Mouse (Mus musculus) adrenal gland, adult 8-10 months (tissue): ENCODE data around the gene Cd96. TPM values are rescaled to one million over a fixed set of nuclear protein-coding genes. Genes with fewer than 3 reads are reported as not detected.

Source experiments
- DNase-seq: peaks from one replicate; pipeline ENCODE4 v3.0.0; 2022
- total RNA-seq, 4 experiments: library from RNA; stranded (reverse); gene quantifications; 2 replicates each; pipeline ENCODE4 v1.2.4; 2022

Cd96 gene
- total RNA-seq, 4 experiments from 2014 or later = 0.21 to 0.30 TPM; not detected in 2

- DNase-seq = no peak
Measured at GRCm38 (mm10) chr16:46033896-46034295, 86.2 kb downstream of the Cd96 start.

DNA sequence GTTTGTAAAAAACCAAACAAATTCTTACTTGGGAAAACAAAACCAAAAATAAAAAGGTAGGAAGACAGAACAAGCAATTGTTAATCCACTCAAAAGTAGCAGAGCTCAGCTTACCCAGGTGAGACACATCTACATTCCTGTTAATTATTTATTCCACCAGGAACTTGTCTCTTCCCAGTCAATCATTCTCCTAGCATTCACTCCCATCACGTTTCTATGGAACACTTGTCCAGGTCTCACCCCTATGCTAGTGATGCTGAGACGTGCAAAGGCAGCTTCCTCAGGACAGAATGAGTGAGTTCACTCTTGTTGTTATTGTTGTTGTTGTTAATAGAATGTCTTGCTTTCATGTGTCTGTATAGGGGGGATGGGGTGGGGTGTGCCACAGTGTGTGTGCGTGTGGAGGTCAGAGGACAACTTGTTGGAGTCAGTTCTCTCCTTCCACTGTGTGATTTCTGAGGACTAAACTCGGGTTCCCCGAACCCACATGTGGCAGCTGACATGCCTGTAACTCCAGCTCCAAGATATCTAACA, 97.0 kb downstream of the Cd96 start:
- DNase-seq = no peak

DNA sequence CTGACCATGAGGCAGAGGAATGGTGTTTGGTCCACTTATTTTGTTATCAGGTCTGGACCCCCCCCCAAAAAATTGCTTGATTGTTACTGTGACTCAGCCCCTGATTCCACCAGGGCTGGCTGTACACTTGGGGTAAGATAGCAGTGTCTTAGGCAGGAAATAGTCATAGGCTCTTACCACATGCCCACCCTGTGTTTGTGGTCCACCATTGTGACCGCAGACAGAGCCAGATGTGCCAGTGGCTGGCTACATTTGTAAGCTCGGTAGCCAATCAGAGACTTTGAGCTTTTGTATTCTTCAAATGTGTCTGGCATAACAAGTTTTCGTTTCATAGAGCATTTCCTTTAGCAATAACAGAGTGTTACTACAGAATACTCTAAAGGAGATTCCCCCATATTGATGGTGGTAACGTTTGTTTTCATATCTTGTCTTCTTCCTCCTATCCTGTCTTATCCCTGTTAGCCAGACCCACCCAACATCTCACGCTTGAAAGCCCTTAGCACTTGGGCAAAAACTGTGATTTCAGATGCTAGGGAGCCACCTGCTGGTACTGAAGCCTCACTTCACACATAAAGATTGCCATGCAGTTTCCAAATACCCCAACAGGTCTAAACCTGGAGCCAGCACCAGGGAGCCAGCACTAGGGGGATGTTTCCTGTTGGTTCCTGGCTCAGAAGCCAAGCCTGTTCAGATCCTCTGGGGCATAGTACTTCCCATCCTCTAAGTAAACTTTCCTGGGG, 97.7 kb downstream of the Cd96 start:
- DNase-seq = peak; percentile 13

GRCm38 (mm10) chr16:46021302-46021701, 98.7 kb downstream of the Cd96 start:
- DNase-seq = no peak

DNA sequence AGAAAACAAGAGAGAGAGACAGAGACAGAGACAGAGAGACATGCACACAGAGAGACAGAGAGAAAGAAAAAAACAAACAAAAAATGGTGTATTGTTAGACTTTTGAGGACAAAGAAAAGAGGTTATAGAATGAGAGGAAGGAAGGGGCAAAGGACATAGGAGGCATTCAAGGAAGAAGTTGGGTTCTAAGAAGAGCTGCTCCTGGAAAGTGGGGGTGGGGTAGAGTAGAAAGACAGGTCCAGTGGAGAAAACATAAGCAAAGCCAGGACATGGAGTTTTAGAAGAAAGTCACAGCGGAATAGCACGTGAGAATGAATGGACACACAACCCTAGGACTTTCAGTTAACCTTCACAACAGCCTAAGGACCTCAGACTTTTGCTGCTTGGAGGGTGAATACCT, 99.7 kb downstream of the Cd96 start:
- DNase-seq = no peak

GRCm38 (mm10) chr16:46019799-46020198, 100.3 kb downstream of the Cd96 start:
- peak; percentile 14 for DNase-seq

DNA sequence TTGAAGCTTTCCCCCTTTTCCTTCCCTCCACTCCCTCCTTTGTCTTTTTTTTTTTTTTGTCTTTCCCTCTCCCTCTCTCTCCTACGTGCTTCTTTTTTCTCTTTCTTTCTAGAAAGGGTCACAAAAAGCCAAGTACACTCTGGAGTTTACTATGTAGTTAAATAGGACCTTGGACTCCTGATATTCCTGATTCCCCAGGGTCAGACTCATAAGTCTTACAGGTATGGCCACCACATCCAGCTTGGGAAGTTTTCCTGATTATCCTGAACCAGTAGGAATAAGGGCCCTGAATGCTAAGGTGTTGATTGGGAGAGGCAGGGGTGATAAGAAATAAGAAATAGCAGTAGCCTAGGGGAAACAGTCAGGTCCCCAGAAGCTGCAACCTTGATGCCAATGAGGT, 100.7 kb downstream of the Cd96 start:
- DNase-seq = no peak

GRCm38 (mm10) chr16:46011696-46012095, 108.4 kb downstream of the Cd96 start:
- no peak for DNase-seq

DNA sequence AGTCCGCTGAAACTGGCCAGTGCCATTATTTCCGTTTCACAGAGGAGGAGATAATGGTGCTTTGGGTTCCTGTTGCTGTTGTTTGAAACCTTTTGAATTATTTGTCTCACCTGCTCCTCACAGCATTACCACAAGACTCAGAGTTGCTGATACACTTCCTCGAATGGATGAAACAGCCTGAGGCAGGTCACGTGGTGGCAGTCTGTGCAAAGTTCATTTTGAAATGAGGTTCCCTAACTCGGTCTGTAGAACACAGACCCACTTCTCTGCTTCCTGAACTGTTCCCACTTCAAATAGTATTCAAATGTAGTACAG, 109.2 kb downstream of the Cd96 start:
- DNase-seq = no peak

- DNase-seq = peak; percentile 93
Measured at GRCm38 (mm10) chr16:46010153-46010905, 109.7 kb downstream of the Cd96 start, which contains the start of gene Plcxd2. TSS of gene Plcxd2 (minus strand) at chr16:46010218.

- DNase-seq = peak; percentile 11
Measured at GRCm38 (mm10) chr16:46009717-46010116, 110.3 kb downstream of the Cd96 start.

DNA sequence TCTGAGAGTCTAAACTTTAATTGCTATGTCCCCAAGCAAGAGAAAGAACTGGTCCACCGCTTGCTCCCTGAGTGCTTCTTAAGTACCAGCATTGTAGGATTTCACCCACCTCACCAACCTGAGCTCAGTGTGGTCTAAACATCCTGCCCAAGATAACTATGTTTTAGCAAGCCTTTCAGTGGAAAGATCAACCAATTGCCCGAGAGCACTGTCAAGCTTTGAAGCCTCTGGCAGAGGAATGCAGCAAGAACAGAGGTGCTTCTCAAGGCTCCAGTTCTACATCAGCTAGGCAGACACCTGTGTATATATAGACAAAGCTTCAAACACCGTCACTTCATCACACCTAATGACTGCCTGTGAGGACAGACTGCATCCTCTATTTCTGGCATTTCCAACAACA, 111.3 kb downstream of the Cd96 start:
- DNase-seq = no peak

- no peak for DNase-seq
Measured at GRCm38 (mm10) chr16:46008036-46008605, 111.9 kb downstream of the Cd96 start.

- no peak for DNase-seq
Measured at GRCm38 (mm10) chr16:46006261-46006660, 113.8 kb downstream of the Cd96 start.

GRCm38 (mm10) chr16:46001550-46002166, 118.4 kb downstream of the Cd96 start:
- no peak for DNase-seq

- no peak for DNase-seq
Measured at GRCm38 (mm10) chr16:46000976-46001375, 119.1 kb downstream of the Cd96 start.

GRCm38 (mm10) chr16:45999374-46000191, 120.5 kb downstream of the Cd96 start:
- DNase-seq = no peak

DNA sequence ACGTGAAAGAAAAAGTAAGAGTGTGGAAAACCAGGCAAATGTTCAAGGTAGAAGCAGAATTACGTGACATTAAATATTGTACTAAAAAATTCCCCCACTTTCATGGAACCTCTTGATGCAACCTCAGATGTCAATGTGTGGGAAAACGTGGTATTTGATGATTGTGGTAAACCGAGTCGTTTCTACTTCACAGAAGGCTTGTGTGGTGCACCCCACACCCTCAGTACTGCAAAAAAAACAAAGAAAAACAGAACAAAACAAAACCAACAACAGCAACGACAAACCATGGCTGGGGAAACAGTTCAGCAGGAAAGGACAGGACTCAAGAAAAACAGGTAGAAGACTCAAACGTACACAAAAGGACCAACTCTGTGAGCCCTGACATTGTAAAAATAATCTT, 121.8 kb downstream of the Cd96 start:
- DNase-seq = no peak

DNA sequence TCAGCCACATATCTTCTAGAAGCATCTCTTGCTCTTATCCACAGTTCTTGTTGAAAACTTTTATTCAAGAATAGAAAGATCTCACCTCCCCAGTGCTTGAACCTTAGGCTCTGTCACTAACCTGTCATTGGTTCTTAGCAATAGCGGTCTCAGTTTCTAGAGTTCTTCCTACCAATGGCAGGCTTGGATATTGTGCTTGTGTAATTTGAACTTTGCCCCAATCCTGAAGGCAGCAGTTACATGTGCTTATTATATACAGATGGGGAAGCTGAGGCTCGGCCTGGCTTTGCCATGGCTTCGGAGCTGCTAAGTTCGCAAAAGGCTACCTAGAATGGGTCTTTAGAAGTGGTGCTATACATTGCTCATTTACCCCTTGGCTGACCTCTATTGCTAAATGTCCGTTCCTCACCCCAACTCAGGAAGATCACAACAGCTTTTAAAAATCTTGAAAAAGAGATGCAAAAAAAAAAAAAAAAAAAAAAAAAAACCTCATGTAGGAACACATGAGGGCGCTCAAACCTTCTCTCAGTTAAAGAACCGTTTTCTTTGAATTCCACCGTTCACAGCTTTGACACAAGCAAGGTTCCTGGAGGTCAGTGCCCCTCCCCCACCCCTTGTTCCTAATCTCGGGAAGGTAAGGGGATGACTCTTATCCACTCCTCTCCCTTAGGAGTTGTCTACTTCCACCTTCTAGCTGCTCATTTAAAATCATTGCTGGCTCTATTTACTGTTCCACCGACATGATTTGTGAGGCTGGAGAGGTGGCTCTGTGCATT, 129.0 kb downstream of the Cd96 start:
- DNase-seq = no peak

DNA sequence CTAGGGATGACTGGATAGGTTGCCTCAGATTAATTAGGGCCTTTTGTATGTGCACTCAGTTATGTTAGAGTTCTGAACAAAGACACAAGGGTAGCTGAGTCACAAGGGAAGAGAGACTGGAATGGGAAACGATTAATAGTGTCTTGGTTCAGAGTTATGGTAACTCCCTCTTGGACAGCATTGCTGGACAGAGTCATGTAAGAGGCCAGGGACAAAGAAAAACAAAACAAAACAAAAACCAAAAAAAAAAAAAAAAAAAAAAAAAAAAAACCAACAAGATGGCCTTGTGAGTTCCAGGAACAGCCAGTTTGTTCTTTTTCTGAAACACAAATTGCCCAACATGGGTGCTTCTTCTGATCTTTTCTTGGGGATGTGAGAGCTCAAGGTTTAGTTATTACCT, 133.8 kb downstream of the Cd96 start:
- no peak for DNase-seq
